Mouse (Mus musculus) heart, embryonic 12.5 days (tissue): ENCODE data around the gene Nrp1. TPM values are rescaled to one million over a fixed set of nuclear protein-coding genes. Genes with fewer than 3 reads are reported as not detected.

Source experiments
- ATAC-seq: fragments of 200-750 bp; cut with Nextera tagmentation; 2 replicates; pipeline ENCODE4 v1.8.0; 2017; ENCODE audit warnings: moderate TSS enrichment, moderate library complexity; ENCODE audit not compliant: insufficient number of reproducible peaks, low FRiP score
- H3K27ac ChIP-seq: fragments of 300-500 bp; sonication (generic); 2 replicates; pipeline ENCODE4 v1.5.1; 2016; ENCODE audit warnings: mild to moderate bottlenecking, moderate library complexity; ENCODE audit not compliant: poor library complexity, severe bottlenecking
- H3K27me3 ChIP-seq: fragments of 300-500 bp; sonication (generic); replicated peaks from 2 replicates; pipeline ENCODE4 v1.6.1; 2016; ENCODE audit warnings: mild to moderate bottlenecking, moderate library complexity
- H3K36me3 ChIP-seq: fragments of 300-500 bp; sonication (generic); 2 replicates; pipeline ENCODE4 v1.6.1; 2016; ENCODE audit warnings: mild to moderate bottlenecking, moderate library complexity
- H3K4me1 ChIP-seq: fragments of 300-500 bp; sonication (generic); replicated peaks from 2 replicates; pipeline ENCODE4 v1.6.1; 2016; ENCODE audit warnings: mild to moderate bottlenecking
- H3K4me2 ChIP-seq: fragments of 300-500 bp; sonication (generic); 2 replicates; pipeline ENCODE4 v1.6.1; 2016; ENCODE audit warnings: mild to moderate bottlenecking, moderate library complexity
- H3K4me3 ChIP-seq: fragments of 300-500 bp; sonication (generic); 2 replicates; pipeline ENCODE4 v1.5.1; 2016; ENCODE audit warnings: mild to moderate bottlenecking
- H3K9ac ChIP-seq: fragments of 300-500 bp; sonication (generic); 2 replicates; pipeline ENCODE4 v1.6.1; 2016; ENCODE audit warnings: mild to moderate bottlenecking, moderate library complexity
- H3K9me3 ChIP-seq: fragments of 300-500 bp; sonication (generic); replicated peaks from 2 replicates; pipeline ENCODE4 v1.6.1; 2016; ENCODE audit warnings: mild to moderate bottlenecking, moderate library complexity
- WGBS: fragments of 180-500 bp; shearing (Covaris S2); methylation state at CpG from one replicate; pipeline ENCODE4 v1.1.7; 2016; 5-methylcytosine and 5-hydroxymethylcytosine counted together
- polyA plus RNA-seq: library from polyadenylated mRNA; unstranded; fragments of >200 nt; fragmentation: Nextera tagmentation; extraction: Ambion mirVana; gene quantifications from 2 replicates; pipeline ENCODE4 v1.2.1, GENCODE M21; 2016

The Nrp1 gene
- polyA plus RNA-seq, 1 experiment from 2014 or later = 135 TPM

- Histone ChIP-seq H3K4me2 (no peak overlapping the region), H3K4me1 (peaks cover 86% of the 10 kb centered on the region), H3K4me3 (no peak overlapping the region), H3K36me3 (peaks cover 39% of the 10 kb centered on the region), H3K9me3 (no peaks in the 10 kb centered on the region), H3K27me3 (no peaks in the 10 kb centered on the region), H3K27ac (peak overlapping the region; percentile 84), H3K9ac (no peak overlapping the region)
- 47% methylated on average over 6 of the region's 6 CpGs for WGBS
- ATAC-seq = no peak
Observed at GRCm38 (mm10) chr8:128371026-128371425, 12.6 kb downstream of the Nrp1 start.

- Histone ChIP-seq H3K4me2 (0 out of 2 replicates have a peak overlapping the region, but pooled peaks have one; percentile 17), H3K36me3 (peaks cover 34% of the 10 kb centered on the region), H3K9ac (no peak overlapping the region), H3K27me3 (no peaks in the 10 kb centered on the region), H3K9me3 (no peaks in the 10 kb centered on the region), H3K4me3 (no peak overlapping the region), H3K27ac (peak overlapping the region; percentile 84), H3K4me1 (peaks cover 88% of the 10 kb centered on the region)
- ATAC-seq = peak; percentile 66
- WGBS = 10% methylated on average over 3 of the region's 3 CpGs
Observed at GRCm38 (mm10) chr8:128371789-128372188, 13.4 kb downstream of the Nrp1 start.

DNA sequence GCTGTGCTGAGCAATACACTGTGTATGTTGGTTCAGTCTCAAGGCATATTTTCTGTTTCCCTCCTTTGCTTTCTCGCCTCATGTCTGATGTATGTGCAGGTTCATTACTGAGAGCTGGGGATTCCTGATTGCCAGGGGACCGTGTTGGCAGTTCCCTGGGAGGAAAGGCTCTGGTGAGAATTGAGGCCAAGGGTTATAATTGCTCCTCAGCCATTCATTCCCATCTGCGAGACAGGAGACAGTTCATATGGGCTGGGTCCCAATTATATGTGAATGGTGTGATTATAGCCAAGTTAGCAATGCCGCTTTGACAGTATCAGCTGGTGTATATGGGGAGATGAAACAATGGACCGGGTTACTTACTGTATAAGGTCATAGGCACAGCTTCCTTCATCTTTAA is 14.3 kb downstream of the Nrp1 start:
- no peak overlapping the region for H3K4me2 ChIP-seq
- H3K9ac ChIP-seq = no peak overlapping the region
- H3K4me3 ChIP-seq = no peak overlapping the region
- WGBS = 73% methylated on average over 5 of the region's 5 CpGs
- H3K4me1 ChIP-seq = peaks cover 91% of the 10 kb centered on the region
- peaks cover 34% of the 10 kb centered on the region for H3K36me3 ChIP-seq
- 0 out of 2 replicates have a peak overlapping the region, but pooled peaks have one; percentile 5 for H3K27ac ChIP-seq
- H3K27me3 ChIP-seq = no peaks in the 10 kb centered on the region
- no peak for ATAC-seq
- no peaks in the 10 kb centered on the region for H3K9me3 ChIP-seq

GRCm38 (mm10) chr8:128373418-128373817 is 15.0 kb downstream of the Nrp1 start:
- ATAC-seq = no peak
- no peaks in the 10 kb centered on the region for H3K9me3 ChIP-seq
- no peak overlapping the region for H3K4me3 ChIP-seq
- no peaks in the 10 kb centered on the region for H3K27me3 ChIP-seq
- H3K36me3 ChIP-seq = peaks cover 34% of the 10 kb centered on the region
- H3K9ac ChIP-seq = no peak overlapping the region
- H3K4me1 ChIP-seq = peaks cover 95% of the 10 kb centered on the region
- H3K27ac ChIP-seq = no peak overlapping the region
- 68% methylated on average over 6 of the region's 6 CpGs for WGBS
- H3K4me2 ChIP-seq = no peak overlapping the region

GRCm38 (mm10) chr8:128375291-128375690 is 16.9 kb downstream of the Nrp1 start:
- 59% methylated on average over 4 of the region's 4 CpGs for WGBS
- no peak for ATAC-seq
- no peaks in the 10 kb centered on the region for H3K9me3 ChIP-seq
- H3K4me3 ChIP-seq = no peak overlapping the region
- H3K4me1 ChIP-seq = peaks cover 82% of the 10 kb centered on the region
- peak overlapping the region; percentile 8; the same call in 1 of the 2 replicates for H3K27ac ChIP-seq
- H3K9ac ChIP-seq = no peak overlapping the region
- no peaks in the 10 kb centered on the region for H3K27me3 ChIP-seq
- H3K4me2 ChIP-seq = no peak overlapping the region
- H3K36me3 ChIP-seq = peaks cover 26% of the 10 kb centered on the region

DNA sequence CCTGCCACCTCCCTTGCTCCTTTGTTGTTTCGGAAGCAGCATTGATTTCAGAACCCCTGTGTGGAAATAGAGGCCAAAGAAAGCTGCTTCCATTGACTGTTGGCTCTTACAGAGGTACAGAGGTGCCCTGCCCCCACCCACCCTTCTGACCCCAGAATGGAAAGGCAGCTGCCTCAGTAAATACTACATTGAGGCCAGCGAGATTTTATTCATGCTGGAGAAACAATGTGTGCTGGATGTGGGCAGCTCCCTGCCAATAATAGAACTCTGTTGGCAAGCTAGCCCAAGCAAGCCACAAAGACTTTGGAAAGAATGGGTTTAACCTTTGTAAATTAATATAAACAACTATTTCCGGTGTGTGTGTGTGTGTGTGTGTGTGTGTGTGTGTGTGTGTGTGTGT is 24.8 kb downstream of the Nrp1 start:
- Histone ChIP-seq H3K4me1 (peaks cover 59% of the 10 kb centered on the region), H3K9ac (no peak overlapping the region), H3K36me3 (no peaks in the 10 kb centered on the region), H3K4me2 (peak overlapping the region; percentile 1; the same call in 1 of the 2 replicates), H3K4me3 (no peak overlapping the region), H3K27me3 (no peaks in the 10 kb centered on the region), H3K9me3 (no peaks in the 10 kb centered on the region), H3K27ac (peak overlapping the region; percentile 72)
- peak; percentile 29; the same call in 1 of the 2 replicates for ATAC-seq
- 55% methylated on average over 3 of the region's 3 CpGs for WGBS

- H3K4me1 ChIP-seq = peaks cover 64% of the 10 kb centered on the region
- no peak for ATAC-seq
- H3K9me3 ChIP-seq = no peaks in the 10 kb centered on the region
- no peak overlapping the region for H3K4me2 ChIP-seq
- H3K36me3 ChIP-seq = no peaks in the 10 kb centered on the region
- H3K27me3 ChIP-seq = no peaks in the 10 kb centered on the region
- WGBS = 67% methylated on average over 2 of the region's 2 CpGs
- no peak overlapping the region for H3K27ac ChIP-seq
- H3K9ac ChIP-seq = no peak overlapping the region
- no peak overlapping the region for H3K4me3 ChIP-seq
Observed at GRCm38 (mm10) chr8:128384366-128384765, 26.0 kb downstream of the Nrp1 start.

DNA sequence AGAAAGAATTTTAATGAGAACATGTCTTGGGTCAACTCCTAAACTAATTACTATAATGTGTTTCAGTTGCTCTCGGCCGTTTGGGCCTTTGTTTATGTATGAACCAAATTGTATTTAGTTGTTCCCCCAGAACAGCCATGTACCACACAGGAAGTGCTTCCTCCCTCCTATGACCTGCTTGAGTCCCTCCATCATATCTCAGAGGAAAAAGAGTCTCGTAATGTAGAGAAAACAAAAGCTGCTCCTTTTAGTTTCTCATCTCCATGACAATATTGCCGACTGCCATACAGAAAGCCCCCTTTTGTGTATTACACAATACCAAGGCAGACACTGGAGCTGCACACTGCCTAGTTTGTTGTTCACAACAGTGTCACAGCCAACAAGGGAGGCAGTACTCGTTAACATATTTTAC is 26.5 kb downstream of the Nrp1 start:
- no peaks in the 10 kb centered on the region for H3K27me3 ChIP-seq
- peaks cover 69% of the 10 kb centered on the region for H3K4me1 ChIP-seq
- no peak overlapping the region for H3K4me3 ChIP-seq
- H3K4me2 ChIP-seq = no peak overlapping the region
- WGBS = 69% methylated on average over 5 of the region's 5 CpGs
- H3K9me3 ChIP-seq = no peaks in the 10 kb centered on the region
- no peaks in the 10 kb centered on the region for H3K36me3 ChIP-seq
- no peak overlapping the region for H3K27ac ChIP-seq
- no peak overlapping the region for H3K9ac ChIP-seq
- ATAC-seq = no peak

GRCm38 (mm10) chr8:128386963-128387621 is 28.7 kb downstream of the Nrp1 start:
- ATAC-seq = peak; percentile 67
- peaks cover 80% of the 10 kb centered on the region for H3K4me1 ChIP-seq
- peak overlapping the region; percentile 53 for H3K27ac ChIP-seq
- H3K27me3 ChIP-seq = no peaks in the 10 kb centered on the region
- no peaks in the 10 kb centered on the region for H3K36me3 ChIP-seq
- H3K4me3 ChIP-seq = no peak overlapping the region
- 42% methylated on average over 2 of the region's 2 CpGs for WGBS
- H3K4me2 ChIP-seq = no peak overlapping the region
- no peak overlapping the region for H3K9ac ChIP-seq
- no peaks in the 10 kb centered on the region for H3K9me3 ChIP-seq

GRCm38 (mm10) chr8:128390759-128391158 is 32.4 kb downstream of the Nrp1 start:
- ATAC-seq = no peak
- H3K4me1 ChIP-seq = peaks cover 68% of the 10 kb centered on the region

GRCm38 (mm10) chr8:128391182-128391760 is 32.9 kb downstream of the Nrp1 start:
- no peaks in the 10 kb centered on the region for H3K36me3 ChIP-seq
- no peak for ATAC-seq
- H3K27me3 ChIP-seq = no peaks in the 10 kb centered on the region
- no peak overlapping the region for H3K4me2 ChIP-seq
- WGBS = 71% methylated on average over 4 of the region's 4 CpGs
- 0 out of 2 replicates have a peak overlapping the region, but pooled peaks have one; percentile 5 for H3K27ac ChIP-seq
- no peak overlapping the region for H3K9ac ChIP-seq
- H3K4me1 ChIP-seq = peaks cover 73% of the 10 kb centered on the region
- H3K4me3 ChIP-seq = no peak overlapping the region
- H3K9me3 ChIP-seq = no peaks in the 10 kb centered on the region

More at GRCm38 (mm10) chr8:128390759-128391158, 32.4 kb downstream of the Nrp1 start:
- Histone ChIP-seq H3K27ac (no peak overlapping the region), H3K9ac (no peak overlapping the region), H3K4me2 (no peak overlapping the region), H3K36me3 (no peaks in the 10 kb centered on the region), H3K9me3 (no peaks in the 10 kb centered on the region), H3K27me3 (no peaks in the 10 kb centered on the region), H3K4me3 (no peak overlapping the region)
